Mouse (Mus musculus) liver, embryonic 18 days (tissue): ENCODE results near the gene Gm3371. TPM values are rescaled to one million over a fixed set of nuclear protein-coding genes. Genes with fewer than 3 reads are reported as not detected.

Experiments
- polyA plus RNA-seq: library from polyadenylated mRNA; depleted of rRNA; stranded (reverse); fragments of >200 nt; gene quantifications from 2 replicates; pipeline ENCODE4 v1.2.3, GENCODE M21; 2012; rRNA removed

Gene Gm3371
- not detected in 2 replicates for polyA plus RNA-seq

GRCm38 (mm10) chr14:44410588-44410987, at the start of gene Gm3371:
Gene Gm3371 (minus strand): TSS chr14:44410688.

GRCm38 (mm10) chr14:44433335-44433734, 22.8 kb upstream of the Gm3371 start, which contains the start of gene Gm8232:
Gene Gm8232 (plus strand): TSS chr14:44433635.

GRCm38 (mm10) chr14:44365057-44365456, 45.4 kb downstream of the Gm3371 start, which contains the start of gene Gm8229:
Gene Gm8229 (plus strand): TSS chr14:44365357.

Other genes with a start within 250 kb of the Gm3371 start
- gene Gm8212, start 213.0 kb downstream of the Gm3371 start, polyA plus RNA-seq, result not detected in 2 replicates
- not detected in 2 replicates for gene 4930503E14Rik, start 197.4 kb downstream of the Gm3371 start, polyA plus RNA-seq
- gene Gm8220, start 125.1 kb downstream of the Gm3371 start, polyA plus RNA-seq, result not detected in 2 replicates
- gene Gm5930, start 72.1 kb downstream of the Gm3371 start, polyA plus RNA-seq, result not detected in 2 replicates
- not detected in 2 replicates for gene Gm8229, start 45.3 kb downstream of the Gm3371 start, polyA plus RNA-seq
- not detected in 2 replicates for gene Gm8232, start 22.9 kb upstream of the Gm3371 start, polyA plus RNA-seq
- gene BC061237, start 81.8 kb upstream of the Gm3371 start, polyA plus RNA-seq, result not detected in 2 replicates
- not detected in 2 replicates for gene Gm17093, start 107.6 kb upstream of the Gm3371 start, polyA plus RNA-seq
- gene Gm8247, start 172.5 kb upstream of the Gm3371 start, polyA plus RNA-seq, result not detected in 2 replicates
- gene Gm5624, start 217.2 kb upstream of the Gm3371 start, polyA plus RNA-seq, result not detected in 2 replicates